Mouse (Mus musculus) lung, adult 2 months (tissue): Measurements from ENCODE around the gene Gm382.

Source experiments
- CTCF ChIP-seq: fragments of 200-500 bp; IDR thresholded peaks from 2 replicates; pipeline ENCODE4 v1.5.1; 2011; ENCODE audit warnings: mild to moderate bottlenecking, low read length, control low read depth; ENCODE audit not compliant: insufficient read depth
- POLR2A ChIP-seq: fragments of 200-500 bp; IDR thresholded peaks from 2 replicates; pipeline ENCODE4 v1.6.1; 2011; ENCODE audit warnings: low read depth, mild to moderate bottlenecking, control low read depth, low read length, borderline replicate concordance; ENCODE audit errors: extremely low read depth

DNA sequence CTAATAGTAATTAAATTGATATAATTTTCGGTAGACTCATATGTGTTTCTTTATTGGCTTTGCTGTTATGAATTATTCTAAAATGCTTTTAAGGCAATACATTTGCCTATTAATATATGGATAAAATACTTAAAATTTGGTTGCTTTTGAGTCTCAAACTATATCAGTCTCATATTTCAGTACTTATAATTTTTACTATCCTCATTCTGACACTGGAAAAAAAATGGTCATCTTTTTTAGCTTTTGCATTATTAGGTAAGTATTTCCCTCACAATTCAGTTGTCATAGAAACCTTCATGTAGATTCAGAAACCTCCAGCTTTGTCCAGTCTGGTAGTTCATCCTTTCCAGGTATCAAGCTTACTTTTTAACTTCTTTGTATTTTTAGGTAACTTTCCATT, at the start of gene Gm382:
- TF ChIP-seq CTCF: no peak
- TF ChIP-seq POLR2A: no peak
